Mouse (Mus musculus) gonadal fat pad, adult 2 months (tissue): ENCODE measurements around the gene Creb5. TPM values are rescaled to one million over a fixed set of nuclear protein-coding genes. Genes with fewer than 3 reads are reported as not detected.
A peak's percentile ranks its signal among the peaks of the same experiment; 100 is the strongest.

Experiments
- DNase-seq: peaks from one replicate; pipeline ENCODE4 v3.0.0-alpha.2; 2012; ENCODE audit warnings: low read depth
- polyA plus RNA-seq: library from polyadenylated mRNA; depleted of rRNA; stranded (reverse); fragments of >200 nt; gene quantifications from 2 replicates; pipeline ENCODE4 v1.2.3, GENCODE M21; 2012

Gene Creb5
- polyA plus RNA-seq, 1 experiment: 1.9 TPM

DNA sequence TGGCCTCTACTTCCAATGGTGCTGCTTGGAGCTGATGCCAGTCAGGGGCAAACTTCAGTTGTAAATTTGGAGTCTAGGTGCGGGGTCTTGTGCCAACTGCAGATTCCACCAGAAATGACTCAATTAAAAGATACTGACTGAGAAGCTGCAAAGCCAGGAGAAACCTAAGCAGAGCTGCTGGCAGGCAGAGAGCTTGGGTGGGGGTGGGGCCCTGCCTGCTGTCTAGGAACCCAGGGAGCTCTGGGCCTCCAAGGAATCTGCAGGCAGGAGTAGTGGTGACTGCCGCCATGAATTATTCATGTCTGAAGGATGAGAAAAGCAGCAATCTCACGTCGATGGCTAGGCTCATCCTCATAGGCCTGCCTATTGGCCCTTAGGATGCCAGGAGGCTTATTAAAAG lies 306.5 kb downstream of the Creb5 start:
- DNase-seq: no peak

- DNase-seq: no peak
Measured at GRCm38 (mm10) chr6:53594316-53594715, 307.2 kb downstream of the Creb5 start.

- no peak for DNase-seq
Measured at GRCm38 (mm10) chr6:53596402-53596801, 309.3 kb downstream of the Creb5 start.

DNA sequence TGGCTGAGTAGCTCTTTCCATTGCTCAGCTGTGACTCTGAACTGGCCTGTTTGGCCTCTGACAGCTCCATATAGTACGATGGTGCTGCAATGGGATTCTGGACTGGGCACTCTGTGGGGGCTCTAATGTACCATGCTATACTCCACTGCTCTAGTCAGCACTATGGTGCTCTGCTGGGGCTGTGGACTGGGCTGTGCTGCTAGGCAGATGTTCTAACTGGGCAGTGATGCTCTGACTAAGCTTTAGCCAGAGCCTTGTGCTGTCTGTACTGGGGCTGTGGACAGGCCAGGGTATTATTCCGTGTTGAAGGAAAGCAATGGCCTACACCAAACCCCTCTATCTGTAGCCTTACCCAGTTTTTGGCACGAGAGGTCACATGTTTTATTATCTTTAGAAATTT lies 316.0 kb downstream of the Creb5 start:
- no peak for DNase-seq

DNA sequence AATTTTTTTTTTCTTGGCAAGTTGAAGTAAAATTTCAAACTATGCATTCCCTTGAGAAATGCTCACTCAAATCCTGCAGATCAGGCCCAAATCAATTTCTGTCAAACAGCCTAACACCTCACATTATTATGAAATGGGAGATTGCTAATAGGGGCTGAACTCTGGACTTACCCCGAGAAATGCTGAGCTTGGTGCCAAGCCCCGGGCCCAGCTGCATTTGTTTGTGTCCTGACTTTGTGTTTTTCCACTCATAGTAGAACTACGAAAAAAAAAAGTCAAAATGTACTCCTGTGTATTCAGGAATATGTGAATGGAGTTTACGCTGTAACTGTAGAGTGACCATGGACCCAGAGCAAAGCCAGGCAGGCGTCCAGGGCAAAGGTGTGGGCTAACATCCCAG lies 316.6 kb downstream of the Creb5 start:
- no peak for DNase-seq

- no peak for DNase-seq
Measured at GRCm38 (mm10) chr6:53604386-53604785, 317.3 kb downstream of the Creb5 start.

DNA sequence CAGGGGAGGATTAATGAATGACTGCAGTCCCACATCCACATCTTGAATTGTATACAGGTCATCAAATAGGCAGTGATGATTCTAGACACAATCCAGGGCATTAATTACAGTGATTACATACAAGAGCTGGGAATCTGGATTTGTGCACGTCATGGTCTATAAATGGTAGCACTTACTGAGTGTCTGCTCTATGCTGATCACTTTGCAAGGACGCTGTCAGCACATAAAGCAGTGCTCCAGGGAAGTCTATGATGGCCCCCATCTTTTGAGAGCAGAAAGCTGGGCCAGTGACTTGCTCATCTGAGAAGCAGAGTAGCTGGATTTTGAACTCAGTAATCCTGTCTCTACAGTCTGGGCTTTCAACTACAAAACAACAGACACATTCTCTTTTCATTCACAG lies 318.1 kb downstream of the Creb5 start:
- no peak for DNase-seq

DNA sequence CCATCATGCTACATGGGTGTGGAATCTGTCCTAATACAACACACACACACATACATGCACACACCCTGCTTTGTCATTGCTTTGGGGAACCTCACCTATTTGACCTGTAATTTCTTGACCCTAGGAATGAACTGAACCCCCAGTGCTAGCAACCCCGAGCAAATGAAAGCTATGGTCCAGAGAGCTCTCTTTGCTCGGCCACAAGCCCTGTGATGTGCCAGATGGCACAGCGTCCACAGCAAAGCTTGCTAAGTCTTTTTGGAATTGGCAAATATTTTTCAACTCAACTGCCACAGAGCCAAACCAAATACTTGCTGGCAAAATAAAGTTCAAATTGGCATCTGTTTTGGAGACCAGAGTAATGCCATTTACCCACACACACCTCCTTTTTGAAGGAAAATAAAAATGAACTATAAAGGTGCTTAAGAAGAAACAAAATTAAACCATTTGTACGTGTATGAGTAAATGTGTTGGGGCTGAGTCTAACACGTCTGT lies 324.4 kb downstream of the Creb5 start:
- no peak for DNase-seq

GRCm38 (mm10) chr6:53612681-53613080 lies 325.6 kb downstream of the Creb5 start:
- DNase-seq: no peak

GRCm38 (mm10) chr6:53615440-53616211 lies 328.6 kb downstream of the Creb5 start:
- DNase-seq: no peak

DNA sequence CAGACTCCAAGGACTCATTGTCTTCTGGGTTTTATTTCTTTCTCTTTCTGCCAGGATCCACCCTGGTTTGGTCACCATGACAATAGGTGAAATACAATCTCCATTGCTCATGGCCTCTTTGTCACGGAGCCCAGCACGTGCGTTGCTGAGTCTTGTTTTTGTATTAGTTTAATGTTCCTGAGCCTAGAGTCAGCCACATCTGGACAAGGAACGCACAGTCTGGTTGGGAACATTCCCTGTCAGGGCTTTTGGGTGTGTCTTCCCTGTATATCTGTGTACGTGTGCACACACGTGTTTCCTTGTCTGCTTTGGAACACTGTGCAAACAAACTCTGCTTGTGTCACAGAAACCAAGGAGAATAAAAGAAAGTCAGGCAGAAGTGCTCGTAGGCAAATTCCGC lies 331.1 kb downstream of the Creb5 start:
- DNase-seq: no peak

GRCm38 (mm10) chr6:53619676-53620075 lies 332.6 kb downstream of the Creb5 start:
- DNase-seq: no peak

DNA sequence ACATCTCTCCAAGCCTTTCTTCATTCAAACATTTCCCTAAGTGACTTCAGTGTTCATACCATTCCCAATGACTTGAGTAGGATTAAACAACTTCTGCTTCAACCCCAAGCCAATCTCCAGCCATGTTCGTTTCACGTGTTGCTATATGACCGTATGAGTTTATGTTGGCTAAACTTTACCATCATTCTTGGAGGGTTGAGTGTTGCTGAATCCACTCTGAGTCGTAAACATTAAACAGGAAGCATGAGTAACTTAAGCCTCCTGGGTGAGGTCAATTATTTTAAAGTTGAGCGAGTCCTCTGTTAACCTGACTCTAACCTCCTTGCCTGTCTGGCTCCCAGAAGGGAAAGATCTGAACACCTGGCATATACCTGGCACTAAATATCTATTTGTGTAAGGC lies 334.2 kb downstream of the Creb5 start:
- DNase-seq: no peak

- no peak for DNase-seq
Measured at GRCm38 (mm10) chr6:53624455-53625276, 337.6 kb downstream of the Creb5 start.

- no peak for DNase-seq
Measured at GRCm38 (mm10) chr6:53626044-53626443, 339.0 kb downstream of the Creb5 start.

DNA sequence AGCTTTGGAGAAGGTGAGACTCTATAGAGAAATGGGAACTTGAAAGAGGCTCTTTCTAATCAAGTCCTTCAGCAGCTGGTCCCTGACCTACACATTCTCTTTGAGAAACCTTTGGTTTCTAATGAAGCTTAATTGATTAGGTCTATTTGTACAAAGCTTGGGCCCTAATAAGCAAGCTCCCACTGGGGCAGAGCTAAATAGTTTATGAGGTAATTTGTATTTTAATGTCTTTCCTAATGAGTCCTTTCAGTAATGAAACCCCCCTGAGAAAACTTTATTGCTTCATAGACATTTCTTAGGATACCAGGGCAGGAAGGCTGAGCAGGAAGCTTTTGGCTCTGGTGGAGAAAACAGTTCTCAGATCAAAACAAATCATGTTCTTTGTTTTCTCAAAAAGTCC lies 341.6 kb downstream of the Creb5 start:
- DNase-seq: no peak

DNA sequence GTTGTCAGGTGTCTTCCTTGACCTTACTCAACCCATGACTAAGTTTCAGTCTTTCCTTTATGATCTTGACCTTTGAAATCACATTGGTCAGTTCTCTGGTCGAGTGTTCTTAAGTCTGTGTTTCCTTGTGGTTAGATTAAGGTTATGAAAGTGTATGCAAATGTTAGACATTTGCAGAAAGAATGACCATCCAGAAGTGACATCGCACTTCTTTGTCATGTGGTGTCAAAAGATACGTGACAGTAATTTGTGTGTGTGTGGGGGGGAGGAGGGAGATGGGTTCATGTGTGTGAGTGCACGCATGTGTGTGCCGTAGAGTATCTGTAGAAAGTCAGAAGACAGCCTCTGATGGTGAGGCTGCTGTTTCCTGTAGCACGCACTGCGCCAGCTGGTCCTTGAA lies 348.4 kb downstream of the Creb5 start:
- DNase-seq: no peak

GRCm38 (mm10) chr6:53637356-53638351 lies 350.6 kb downstream of the Creb5 start:
- no peak for DNase-seq

DNA sequence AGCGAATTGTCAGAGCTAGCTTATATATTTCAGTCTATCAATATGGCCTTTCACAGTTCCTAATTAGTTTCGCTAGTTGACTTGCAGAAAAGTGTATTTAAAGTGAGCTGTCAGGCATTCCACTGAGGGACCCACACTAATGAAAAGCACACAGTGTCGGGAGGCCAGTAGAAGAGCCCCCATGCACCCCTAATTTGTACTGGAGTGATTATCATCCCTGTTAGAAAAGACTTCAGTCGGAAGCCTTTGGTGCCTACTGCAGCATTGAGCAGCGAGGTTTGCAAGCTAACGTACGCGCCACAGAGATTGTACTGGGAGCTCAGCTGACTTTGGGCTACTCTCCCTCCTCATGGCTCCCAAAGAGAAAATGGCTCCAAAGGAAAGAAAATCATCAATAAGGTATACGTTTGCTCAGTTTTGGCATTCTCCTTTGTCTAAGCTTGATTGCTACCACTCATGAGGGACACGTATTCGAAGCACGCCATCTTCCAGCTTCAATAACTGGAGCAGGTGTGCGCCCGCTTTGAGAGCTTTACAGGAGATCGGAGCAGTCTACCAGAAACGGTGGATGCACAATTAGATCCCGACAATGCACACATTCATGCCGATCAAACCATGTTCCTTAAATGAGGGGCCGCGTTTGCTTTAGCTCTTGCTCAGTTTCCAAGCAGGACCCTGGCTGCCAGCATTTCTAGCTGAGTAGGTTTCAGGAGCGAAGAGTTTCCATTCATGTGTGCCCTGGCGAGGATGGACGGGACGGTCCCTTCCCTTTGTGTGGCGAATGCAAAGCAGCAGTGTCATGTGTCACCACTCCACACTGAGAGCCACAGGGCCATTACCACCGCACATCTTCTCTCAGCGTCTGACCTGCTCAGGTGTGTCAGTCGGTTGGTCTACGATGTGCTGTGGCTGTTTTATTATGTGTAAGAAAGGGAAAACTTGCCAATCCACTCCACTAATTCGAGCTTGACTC lies 354.8 kb downstream of the Creb5 start:
- DNase-seq: no peak

DNA sequence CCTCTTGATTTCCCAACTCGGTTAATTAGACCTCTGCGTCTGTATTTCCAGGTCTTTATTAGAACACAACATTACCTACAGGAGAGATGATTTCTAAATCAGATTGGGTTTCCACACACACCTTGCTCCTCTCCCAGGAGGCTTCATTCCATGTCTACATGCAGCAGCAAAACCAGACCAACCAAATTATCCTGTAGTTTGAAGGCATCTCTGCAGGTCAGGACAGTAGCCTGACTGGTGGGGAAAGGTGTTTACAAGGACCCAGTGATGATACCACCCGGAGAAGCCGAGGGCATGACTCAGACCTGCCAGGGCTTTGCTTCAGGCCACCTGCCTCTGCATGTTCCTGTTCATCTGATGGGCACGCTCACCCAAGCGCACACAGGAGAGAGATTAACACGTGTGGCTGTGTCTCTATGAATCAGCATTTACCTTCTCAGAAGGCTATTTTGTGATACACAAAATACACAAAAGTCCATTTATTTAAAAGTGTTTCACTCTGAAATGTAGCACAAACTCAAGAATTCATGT lies 355.8 kb downstream of the Creb5 start:
- peak; percentile 42 for DNase-seq
